Mouse (Mus musculus) E14TG2a.4 (cell line): ENCODE measurements around the gene Prkca.

Experiments
- H3K27me3 ChIP-seq: 2 replicates; pipeline ENCODE4 v1.6.1; 2014; ENCODE audit warnings: low read length, control low read depth; ENCODE audit not compliant: insufficient read depth
- H3K36me3 ChIP-seq: 2 replicates; pipeline ENCODE4 v1.6.1; 2014; ENCODE audit warnings: low read length, control low read depth; ENCODE audit not compliant: insufficient read depth
- H3K4me1 ChIP-seq: replicated peaks from 2 replicates; pipeline ENCODE4 v1.6.1; 2014; ENCODE audit warnings: low read depth, low read length, control low read depth
- H3K4me3 ChIP-seq: replicated peaks from 2 replicates; pipeline ENCODE4 v1.5.1; 2014; ENCODE audit warnings: mild to moderate bottlenecking, low read length
- H3K9me3 ChIP-seq: 2 replicates; pipeline ENCODE4 v1.6.1; 2014; ENCODE audit warnings: low read length, control low read depth
- CTCF ChIP-seq: conservative IDR thresholded peaks from 2 replicates; pipeline ENCODE4 v1.5.1; 2014; ENCODE audit warnings: low read length
- NANOG ChIP-seq: IDR thresholded peaks from 2 replicates; pipeline ENCODE4 v1.6.1; 2014; ENCODE audit warnings: borderline replicate concordance, low read length, mixed read lengths
- POU5F1 ChIP-seq: IDR thresholded peaks from 2 replicates; pipeline ENCODE4 v1.6.1; 2014; ENCODE audit warnings: low read length, borderline replicate concordance

The Prkca gene

GRCm38 (mm10) chr11:108162639-108163038 is 181.1 kb downstream of the Prkca start:
- Histone ChIP-seq H3K36me3 (no peaks in the 10 kb centered on the region), H3K9me3 (peaks cover 10% of the 10 kb centered on the region), H3K27me3 (no peaks in the 10 kb centered on the region), H3K4me3 (no peak overlapping the region), H3K4me1 (no peaks in the 10 kb centered on the region)
- TF ChIP-seq CTCF (no peak), NANOG (no peak), POU5F1 (no peak)

GRCm38 (mm10) chr11:108162110-108162509 is 181.6 kb downstream of the Prkca start:
- Histone ChIP-seq H3K27me3 (no peaks in the 10 kb centered on the region), H3K36me3 (no peaks in the 10 kb centered on the region), H3K9me3 (peaks cover 10% of the 10 kb centered on the region), H3K4me1 (no peaks in the 10 kb centered on the region), H3K4me3 (no peak overlapping the region)
- no peak for TF ChIP-seq POU5F1
- no peak for TF ChIP-seq NANOG
- no peak for TF ChIP-seq CTCF

DNA sequence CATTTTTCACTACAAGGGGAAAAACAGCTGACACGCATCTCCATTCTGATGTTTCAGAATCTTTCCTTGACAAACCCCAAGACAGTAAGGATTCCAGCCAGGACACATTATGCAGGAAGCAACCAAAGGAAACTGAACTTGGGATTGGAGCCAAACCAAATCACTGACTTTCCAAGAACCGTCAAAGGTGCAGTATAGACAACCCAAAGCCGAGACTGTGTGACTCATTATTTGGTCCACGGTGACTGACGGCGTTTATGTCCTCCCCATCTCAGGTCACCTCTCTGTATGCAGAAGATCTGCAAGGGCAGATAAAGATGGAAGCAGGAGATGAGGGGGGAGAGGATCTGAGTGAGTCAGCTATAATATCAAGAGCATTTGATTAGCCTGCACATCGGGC is 183.7 kb downstream of the Prkca start:
- peaks cover 11% of the 10 kb centered on the region for H3K4me1 ChIP-seq
- peaks cover 10% of the 10 kb centered on the region for H3K9me3 ChIP-seq
- TF ChIP-seq NANOG = no peak
- TF ChIP-seq CTCF = no peak
- no peaks in the 10 kb centered on the region for H3K36me3 ChIP-seq
- no peak overlapping the region for H3K4me3 ChIP-seq
- H3K27me3 ChIP-seq = no peaks in the 10 kb centered on the region

DNA sequence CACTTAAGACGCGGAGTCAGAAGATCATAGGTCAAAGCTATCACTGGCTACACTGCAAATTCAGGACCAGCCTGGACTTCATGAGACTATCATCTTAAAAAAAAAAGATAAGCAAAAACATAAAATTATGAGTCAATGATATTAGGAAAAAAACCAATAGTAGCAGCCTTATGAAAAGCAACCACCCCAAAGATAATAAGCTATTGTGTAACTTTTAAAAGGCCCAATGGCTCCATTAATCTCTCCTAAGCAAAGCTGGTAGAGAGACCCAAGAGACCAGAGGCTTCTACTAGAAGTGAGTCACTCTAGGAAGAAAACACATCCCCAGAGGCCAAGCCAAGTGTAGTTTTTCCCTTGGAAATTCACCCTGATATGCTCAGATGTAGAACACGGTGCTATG is 185.7 kb downstream of the Prkca start:
- no peak for TF ChIP-seq NANOG
- no peak for TF ChIP-seq POU5F1
- no peak for TF ChIP-seq CTCF
- peaks cover 11% of the 10 kb centered on the region for H3K4me1 ChIP-seq

GRCm38 (mm10) chr11:108157074-108157473 is 186.7 kb downstream of the Prkca start:
- Histone ChIP-seq H3K4me3 (no peak overlapping the region), H3K36me3 (no peaks in the 10 kb centered on the region), H3K4me1 (peaks cover 11% of the 10 kb centered on the region), H3K9me3 (peaks cover 21% of the 10 kb centered on the region), H3K27me3 (no peaks in the 10 kb centered on the region)
- no peak for TF ChIP-seq POU5F1
- TF ChIP-seq CTCF = no peak
- TF ChIP-seq NANOG = no peak

More for the DNA sequence above, 185.7 kb downstream of the Prkca start:
- Histone ChIP-seq H3K4me3 (no peak overlapping the region), H3K27me3 (no peaks in the 10 kb centered on the region), H3K36me3 (no peaks in the 10 kb centered on the region), H3K9me3 (peaks cover 21% of the 10 kb centered on the region)

DNA sequence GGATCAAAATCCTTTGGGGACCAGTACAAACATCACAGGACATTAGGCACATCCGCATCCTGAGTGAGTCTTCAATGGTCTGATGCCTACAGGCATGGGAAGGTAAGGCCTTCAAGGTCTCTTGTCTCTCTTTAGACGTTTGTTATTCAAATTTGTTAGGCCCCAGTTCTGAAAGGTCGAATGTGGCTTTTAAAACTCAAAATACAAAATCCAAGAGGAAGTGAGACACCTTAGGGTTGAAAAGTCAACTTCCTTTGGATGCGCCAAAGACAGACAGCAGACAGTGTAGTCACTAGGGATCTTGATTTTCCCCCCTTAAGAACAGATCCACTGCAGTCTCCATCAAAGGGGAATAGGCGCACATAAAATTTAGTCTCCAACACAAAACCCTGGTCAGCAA is 187.6 kb downstream of the Prkca start:
- peaks cover 11% of the 10 kb centered on the region for H3K4me1 ChIP-seq
- peaks cover 21% of the 10 kb centered on the region for H3K9me3 ChIP-seq
- TF ChIP-seq NANOG = peak; percentile 13; the same call in 1 of the 2 replicates
- no peak for TF ChIP-seq POU5F1
- H3K36me3 ChIP-seq = no peaks in the 10 kb centered on the region
- no peaks in the 10 kb centered on the region for H3K27me3 ChIP-seq
- H3K4me3 ChIP-seq = no peak overlapping the region

GRCm38 (mm10) chr11:108155088-108155580 is 188.6 kb downstream of the Prkca start:
- H3K9me3 ChIP-seq = peaks cover 21% of the 10 kb centered on the region

DNA sequence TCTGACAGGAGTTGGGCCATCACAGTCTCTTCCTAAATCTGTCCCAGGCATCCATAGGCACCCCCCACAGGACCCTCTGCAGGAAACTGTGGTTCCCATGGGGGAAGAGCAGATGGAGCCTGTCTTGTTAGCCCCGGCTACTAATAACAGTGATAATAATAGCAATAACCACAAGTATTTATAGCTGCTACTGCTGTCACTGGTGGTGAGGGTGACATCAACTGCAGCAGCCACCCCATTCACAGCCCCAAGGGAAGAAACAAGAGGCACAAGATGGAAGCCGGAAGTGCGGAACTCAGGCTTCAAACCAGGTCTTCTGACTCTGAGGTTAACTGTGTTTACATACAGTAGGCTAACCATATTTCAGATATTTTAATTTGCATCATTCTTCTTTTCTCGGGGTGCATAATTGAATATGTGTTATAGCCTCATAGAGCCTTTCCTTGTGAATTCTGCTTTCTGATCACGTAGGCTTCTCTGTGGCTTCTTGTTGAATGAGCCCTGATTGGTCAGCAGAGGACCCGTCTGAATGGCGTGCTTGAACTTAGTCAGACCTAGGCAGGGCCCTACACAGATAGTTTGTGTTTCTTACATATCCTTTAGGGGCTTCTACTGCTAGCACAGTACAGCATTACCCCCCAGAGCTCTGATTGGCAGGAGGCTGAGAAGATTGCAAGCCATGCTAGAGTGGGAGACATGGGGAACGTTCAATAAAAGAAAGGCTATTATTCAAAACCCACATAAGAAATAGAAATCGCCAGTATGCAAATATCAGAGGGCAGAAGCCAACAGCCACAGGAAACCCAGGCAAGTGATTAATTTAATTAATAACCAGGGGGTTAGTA is 189.5 kb downstream of the Prkca start:
- Histone ChIP-seq H3K4me1 (peaks cover 11% of the 10 kb centered on the region), H3K9me3 (peaks cover 21% of the 10 kb centered on the region), H3K4me3 (no peak overlapping the region), H3K36me3 (no peaks in the 10 kb centered on the region), H3K27me3 (no peaks in the 10 kb centered on the region)
- no peak for TF ChIP-seq POU5F1
- TF ChIP-seq CTCF = no peak
- no peak for TF ChIP-seq NANOG

More at GRCm38 (mm10) chr11:108155088-108155580, 188.6 kb downstream of the Prkca start:
- H3K36me3 ChIP-seq = no peaks in the 10 kb centered on the region
- H3K27me3 ChIP-seq = no peaks in the 10 kb centered on the region
- H3K4me3 ChIP-seq = no peak overlapping the region
- TF ChIP-seq POU5F1 (no peak), CTCF (no peak), NANOG (no peak)
- H3K4me1 ChIP-seq = peaks cover 11% of the 10 kb centered on the region

DNA sequence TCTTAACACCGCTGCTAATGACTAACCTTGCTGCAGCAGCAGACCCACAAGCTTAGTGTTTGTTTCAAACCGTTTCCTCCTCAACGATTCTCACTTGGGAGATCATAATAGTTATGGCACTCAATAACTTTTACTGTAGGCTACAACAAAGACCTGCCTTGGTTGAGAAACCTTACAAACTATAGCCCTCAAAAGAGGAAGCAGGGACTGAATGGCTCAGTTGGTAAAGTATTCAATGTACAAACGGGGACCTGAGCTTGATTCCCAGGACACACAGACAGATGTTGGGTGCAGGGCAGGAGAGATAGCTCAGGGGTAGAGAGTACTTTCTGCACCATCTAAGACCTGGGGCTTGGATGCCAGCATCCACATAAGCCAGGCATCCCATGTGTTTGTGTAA is 191.1 kb downstream of the Prkca start:
- Histone ChIP-seq H3K9me3 (peaks cover 11% of the 10 kb centered on the region), H3K36me3 (no peaks in the 10 kb centered on the region), H3K27me3 (no peaks in the 10 kb centered on the region), H3K4me3 (no peak overlapping the region), H3K4me1 (peaks cover 11% of the 10 kb centered on the region)
- TF ChIP-seq CTCF = no peak
- TF ChIP-seq POU5F1 = no peak
- TF ChIP-seq NANOG = no peak
